Mouse (Mus musculus) heart, postnatal 0 days (tissue): ENCODE measurements around the gene Nmrk1.

Experiments
- CTCF ChIP-seq: IDR thresholded peaks from 2 replicates; pipeline ENCODE4 v1.5.1; 2016; ENCODE audit warnings: antibody characterized with exemption, control low read depth, low read depth
- EP300 ChIP-seq: IDR thresholded peaks from 2 replicates; pipeline ENCODE4 v1.6.1; 2016; ENCODE audit warnings: antibody characterized with exemption, low read depth

DNA sequence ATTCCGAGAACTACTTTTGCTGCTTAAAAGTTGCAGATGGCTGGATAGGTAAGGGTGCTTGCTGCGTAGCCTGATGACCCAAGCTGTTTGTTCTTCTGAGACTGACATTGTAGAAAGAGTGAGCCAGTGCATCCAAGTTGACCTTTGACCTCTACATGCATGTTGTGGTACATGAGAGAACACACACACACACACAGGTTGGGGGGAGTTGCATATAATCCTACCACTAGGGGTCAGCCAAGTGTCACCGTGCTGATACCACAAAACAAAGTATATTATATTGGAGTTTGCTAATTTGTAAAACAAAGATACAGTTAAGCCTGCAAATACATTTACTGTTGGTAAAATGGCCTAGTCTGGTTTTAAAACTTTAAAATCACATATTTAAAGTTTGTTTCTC, 55.8 kb downstream of the Nmrk1 start:
- TF ChIP-seq CTCF (peak; percentile 74), EP300 (no peak)
